Mouse (Mus musculus) liver, embryonic 12.5 days (tissue): ENCODE measurements around the gene Gadd45g. TPM values are rescaled to one million over a fixed set of nuclear protein-coding genes. Genes with fewer than 3 reads are reported as not detected.
A peak's percentile ranks its signal among the peaks of the same experiment; 100 is the strongest.

ENCODE experiments used
- ATAC-seq: fragments of 200-750 bp; cut with Nextera tagmentation; 2 replicates; pipeline ENCODE4 v1.8.0; 2017; ENCODE audit warnings: moderate number of reproducible peaks, mild to moderate bottlenecking, moderate library complexity
- H3K27ac ChIP-seq: fragments of 300-500 bp; sonication (generic); 2 replicates; pipeline ENCODE4 v1.5.1; 2016; ENCODE audit warnings: mild to moderate bottlenecking
- H3K27me3 ChIP-seq: fragments of 300-500 bp; sonication (generic); replicated peaks from 2 replicates; pipeline ENCODE4 v1.6.1; 2016; ENCODE audit warnings: mild to moderate bottlenecking, moderate library complexity
- H3K36me3 ChIP-seq: fragments of 300-500 bp; sonication (generic); 2 replicates; pipeline ENCODE4 v1.6.1; 2016; ENCODE audit warnings: mild to moderate bottlenecking, moderate library complexity
- H3K4me1 ChIP-seq: fragments of 300-500 bp; sonication (generic); 2 replicates; pipeline ENCODE4 v1.6.1; 2016
- H3K4me2 ChIP-seq: fragments of 300-500 bp; sonication (generic); 2 replicates; pipeline ENCODE4 v1.6.1; 2016; ENCODE audit warnings: mild to moderate bottlenecking, moderate library complexity
- H3K4me3 ChIP-seq: fragments of 300-500 bp; sonication (generic); 2 replicates; pipeline ENCODE4 v1.5.1; 2016; ENCODE audit warnings: mild to moderate bottlenecking, moderate library complexity
- H3K9ac ChIP-seq: fragments of 300-500 bp; sonication (generic); 2 replicates; pipeline ENCODE4 v1.6.1; 2016; ENCODE audit warnings: mild to moderate bottlenecking, moderate library complexity
- H3K9me3 ChIP-seq: fragments of 300-500 bp; sonication (generic); replicated peaks from 2 replicates; pipeline ENCODE4 v1.6.1; 2016; ENCODE audit warnings: mild to moderate bottlenecking, moderate library complexity
- WGBS: fragments of 180-500 bp; shearing (Covaris S2); methylation state at CpG from one replicate; pipeline ENCODE4 v1.1.7; 2016; ENCODE audit not compliant: insufficient replicate concordance; 5-methylcytosine and 5-hydroxymethylcytosine counted together
- polyA plus RNA-seq: library from polyadenylated mRNA; unstranded; fragments of >200 nt; fragmentation: Nextera tagmentation; extraction: Ambion mirVana; gene quantifications from 2 replicates; pipeline ENCODE4 v1.2.1, GENCODE M21; 2016

Gadd45g gene
- polyA plus RNA-seq: 22.2 and 23.3 TPM in 2 replicates

DNA sequence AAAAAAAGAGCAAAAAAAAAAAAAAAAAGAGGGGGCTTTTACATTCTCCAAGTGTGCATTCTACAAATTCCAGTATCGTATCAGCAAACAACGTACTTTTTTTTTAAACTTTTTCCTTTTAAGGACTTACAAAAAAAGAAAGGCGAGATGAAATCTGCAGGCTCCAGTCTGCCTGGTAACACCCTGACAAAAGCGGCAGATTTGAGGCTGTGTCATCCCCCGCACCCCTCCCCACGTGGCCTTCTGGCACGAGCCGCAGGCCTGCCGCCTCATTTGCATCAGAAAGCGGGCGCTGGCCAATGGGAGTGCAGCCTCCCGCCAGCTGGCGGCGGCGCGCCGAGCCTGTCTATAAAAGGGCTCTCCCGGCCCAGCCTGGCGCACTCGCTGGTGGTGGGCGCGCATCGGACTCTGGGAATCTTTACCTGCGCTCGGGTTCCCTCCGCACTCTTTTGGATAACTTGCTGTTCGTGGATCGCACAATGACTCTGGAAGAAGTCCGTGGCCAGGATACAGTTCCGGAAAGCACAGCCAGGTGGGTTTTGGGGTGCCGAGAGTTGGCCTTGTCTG, at the start of gene Gadd45g:
Gene Gadd45g (plus strand): TSS at position 378 of the 567 bp plus-strand sequence.
- Histone ChIP-seq H3K9me3 (no peaks in the 10 kb centered on the region), H3K27ac (peak within 1 kb of the TSS; percentile 97), H3K4me1 (peaks cover 83% of the 10 kb centered on the region), H3K36me3 (no peaks in the 10 kb centered on the region), H3K9ac (peak within 1 kb of the TSS; percentile 89), H3K4me3 (peak within 1 kb of the TSS; percentile 83), H3K4me2 (peak within 1 kb of the TSS; percentile 99), H3K27me3 (peaks cover 7% of the 10 kb centered on the region)
- under 1% methylated on average over 31 of the region's 31 CpGs for WGBS
- ATAC-seq: peak; percentile 64

DNA sequence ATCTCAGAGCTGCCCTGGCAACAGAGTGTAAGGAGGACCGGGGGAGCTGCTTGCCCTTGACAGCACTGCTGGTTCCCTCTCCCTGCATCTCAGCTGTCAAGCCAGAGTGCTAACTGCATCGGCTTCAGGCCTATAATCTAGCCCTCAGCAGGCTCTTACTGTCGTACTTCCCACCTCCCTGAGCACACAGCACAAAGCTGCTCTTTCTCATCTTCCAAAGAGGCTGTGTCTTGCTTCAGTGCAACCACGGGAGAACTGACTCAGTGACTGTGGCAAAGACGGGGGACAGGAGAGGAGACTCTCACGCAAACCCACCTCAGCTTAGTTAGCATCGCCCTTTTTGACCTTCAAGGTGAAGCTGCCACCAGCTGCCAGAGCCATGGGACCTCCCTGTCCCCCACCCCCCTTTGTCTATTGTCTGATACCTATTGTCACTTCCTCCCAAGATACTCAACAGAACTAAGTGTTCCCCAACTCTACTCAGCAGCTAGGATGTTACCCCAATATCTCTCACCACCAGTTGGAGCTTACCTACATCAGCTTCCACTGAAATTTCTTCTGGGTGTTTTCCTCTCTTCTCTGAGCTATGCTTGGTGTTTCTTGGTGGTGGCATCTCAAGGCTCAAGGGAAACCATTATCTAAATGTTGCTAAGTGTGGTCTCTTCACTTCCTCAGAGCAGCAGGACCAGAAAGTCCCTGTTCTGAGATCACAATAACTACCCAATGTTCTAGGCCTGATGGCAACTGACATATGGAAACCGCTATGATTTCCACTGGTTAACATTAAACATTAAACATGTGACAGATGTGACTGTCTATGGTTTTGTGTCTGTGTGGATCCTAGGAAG, 48.4 kb upstream of the Gadd45g start:
- no peak overlapping the region for H3K4me3 ChIP-seq
- 56% methylated on average over 8 of the region's 8 CpGs for WGBS
- no peak overlapping the region for H3K9ac ChIP-seq
- H3K27me3 ChIP-seq: no peaks in the 10 kb centered on the region
- no peak for ATAC-seq
- no peaks in the 10 kb centered on the region for H3K9me3 ChIP-seq
- H3K4me2 ChIP-seq: no peak overlapping the region
- no peak overlapping the region for H3K27ac ChIP-seq
- H3K4me1 ChIP-seq: peaks cover 28% of the 10 kb centered on the region
- H3K36me3 ChIP-seq: no peaks in the 10 kb centered on the region

DNA sequence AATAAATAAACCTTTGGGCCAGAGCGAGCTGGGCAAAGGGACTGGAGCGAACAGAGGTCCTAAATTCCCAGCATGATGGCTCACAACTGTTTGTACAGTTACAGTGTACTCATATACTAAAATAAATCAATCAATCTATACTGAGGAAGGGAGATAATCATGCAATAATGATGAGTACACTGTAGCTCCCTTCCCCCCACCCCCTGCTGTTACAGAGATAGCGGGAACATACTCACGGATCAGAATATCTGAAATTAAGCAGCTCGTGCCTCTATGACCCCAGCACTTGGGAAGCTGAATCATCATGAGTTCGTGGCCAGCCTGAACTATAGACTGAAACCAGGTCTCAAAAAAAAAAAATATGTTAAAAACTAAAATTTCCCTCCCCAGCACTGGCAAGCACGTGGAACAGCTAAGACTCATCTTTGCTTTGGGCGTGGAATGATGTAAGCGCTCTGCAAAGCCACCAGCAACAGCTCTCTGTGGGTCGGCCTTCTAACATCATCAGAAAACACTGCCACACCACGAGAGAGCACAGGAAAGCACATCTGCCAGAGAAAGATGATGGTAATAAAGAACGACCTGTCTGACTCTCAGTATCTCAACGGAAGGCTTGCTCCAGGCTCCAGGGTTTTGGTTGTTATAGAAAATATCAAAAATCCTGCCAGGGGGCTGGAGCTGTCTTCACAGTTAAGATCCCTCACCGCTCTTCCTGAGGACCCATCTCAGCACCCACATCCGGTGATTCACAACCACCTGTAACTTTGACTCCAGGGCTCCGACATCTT, 46.5 kb upstream of the Gadd45g start:
- Histone ChIP-seq H3K9ac (no peak overlapping the region), H3K4me2 (no peak overlapping the region), H3K27me3 (no peaks in the 10 kb centered on the region), H3K27ac (no peak overlapping the region), H3K9me3 (no peaks in the 10 kb centered on the region), H3K36me3 (no peaks in the 10 kb centered on the region), H3K4me1 (peaks cover 21% of the 10 kb centered on the region), H3K4me3 (no peak overlapping the region)
- WGBS: 47% methylated on average over 16 of the region's 16 CpGs
- ATAC-seq: peak; percentile 70

DNA sequence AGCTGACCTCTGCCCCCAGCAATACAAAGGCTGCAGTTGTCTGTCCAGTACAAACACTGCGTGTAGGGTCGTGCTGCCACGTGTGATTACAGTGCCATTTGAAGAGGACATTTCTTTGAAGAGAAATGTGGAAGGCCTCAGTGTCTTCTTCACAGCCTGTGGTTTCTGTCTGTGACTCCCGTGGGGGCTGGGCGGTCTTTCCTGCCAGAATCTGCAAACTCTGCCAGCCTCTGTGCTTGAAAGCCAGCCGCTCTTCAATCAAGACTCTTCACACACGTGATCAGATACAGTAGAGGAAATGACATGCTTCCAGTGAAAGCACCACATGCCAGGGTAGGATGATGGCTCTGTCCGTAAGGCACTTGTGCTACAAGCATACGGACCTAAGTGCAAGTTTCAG, 45.6 kb upstream of the Gadd45g start:
- H3K4me3 ChIP-seq: no peak overlapping the region
- no peak overlapping the region for H3K27ac ChIP-seq
- no peaks in the 10 kb centered on the region for H3K36me3 ChIP-seq
- H3K9ac ChIP-seq: no peak overlapping the region
- WGBS: 43% methylated on average over 9 of the region's 9 CpGs
- H3K4me2 ChIP-seq: no peak overlapping the region
- H3K9me3 ChIP-seq: no peaks in the 10 kb centered on the region
- no peak; the same call in 1 of the 2 replicates for ATAC-seq
- H3K4me1 ChIP-seq: peaks cover 21% of the 10 kb centered on the region
- no peaks in the 10 kb centered on the region for H3K27me3 ChIP-seq

DNA sequence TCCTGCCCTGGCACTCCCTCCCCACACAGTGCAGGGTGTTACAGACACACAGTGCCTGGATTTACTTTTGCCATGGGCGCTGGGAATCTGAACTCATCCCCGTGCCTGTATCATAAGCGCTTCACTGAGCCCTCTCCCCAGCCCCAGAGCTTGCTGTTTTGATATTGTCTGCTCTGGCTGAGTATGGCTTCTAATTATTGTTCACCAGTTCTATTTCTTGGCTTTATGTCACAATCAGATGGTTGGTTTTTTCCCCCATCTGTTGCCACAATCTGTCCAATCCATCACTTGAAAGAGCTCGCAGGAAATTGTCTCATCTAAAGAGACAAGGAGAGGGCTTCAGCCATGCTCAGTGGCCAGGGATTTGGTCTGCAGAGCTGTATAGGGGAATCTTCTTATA, 40.8 kb upstream of the Gadd45g start:
- Histone ChIP-seq H3K4me3 (no peak overlapping the region), H3K36me3 (no peaks in the 10 kb centered on the region), H3K9me3 (no peaks in the 10 kb centered on the region), H3K9ac (no peak overlapping the region), H3K27ac (no peak overlapping the region), H3K4me2 (no peak overlapping the region), H3K27me3 (0 out of 2 replicates have a peak, but pooled peaks cover 4% of the 10 kb centered on the region), H3K4me1 (peaks cover 5% of the 10 kb centered on the region)
- WGBS: 70% methylated on average over 4 of the region's 4 CpGs
- ATAC-seq: no peak

DNA sequence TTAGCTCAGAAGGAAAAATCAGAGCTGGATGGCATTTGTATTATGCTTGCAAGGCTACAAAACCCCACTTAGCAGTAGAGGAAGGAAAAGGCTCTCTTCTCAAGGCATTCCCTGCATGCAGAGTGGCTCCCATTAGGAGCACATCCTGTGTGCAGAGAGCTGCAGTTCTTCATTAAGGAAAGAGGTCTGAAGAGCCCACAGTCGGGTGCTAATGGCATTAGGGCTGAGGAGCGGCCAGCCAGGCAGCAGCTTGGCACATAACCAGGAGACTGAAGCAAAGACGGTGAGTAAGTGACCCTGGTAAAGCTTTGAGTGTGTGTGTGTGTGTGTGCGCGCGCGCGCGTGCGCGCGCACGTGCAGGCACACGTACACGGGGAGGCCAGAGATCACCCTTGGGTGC, 40.3 kb upstream of the Gadd45g start:
- H3K9ac ChIP-seq: no peak overlapping the region
- H3K4me2 ChIP-seq: no peak overlapping the region
- 85% methylated on average over 15 of the region's 15 CpGs for WGBS
- H3K4me3 ChIP-seq: no peak overlapping the region
- H3K27me3 ChIP-seq: 0 out of 2 replicates have a peak, but pooled peaks cover 4% of the 10 kb centered on the region
- ATAC-seq: no peak
- no peaks in the 10 kb centered on the region for H3K36me3 ChIP-seq
- no peaks in the 10 kb centered on the region for H3K9me3 ChIP-seq
- no peaks in the 10 kb centered on the region for H3K4me1 ChIP-seq
- no peak overlapping the region for H3K27ac ChIP-seq

DNA sequence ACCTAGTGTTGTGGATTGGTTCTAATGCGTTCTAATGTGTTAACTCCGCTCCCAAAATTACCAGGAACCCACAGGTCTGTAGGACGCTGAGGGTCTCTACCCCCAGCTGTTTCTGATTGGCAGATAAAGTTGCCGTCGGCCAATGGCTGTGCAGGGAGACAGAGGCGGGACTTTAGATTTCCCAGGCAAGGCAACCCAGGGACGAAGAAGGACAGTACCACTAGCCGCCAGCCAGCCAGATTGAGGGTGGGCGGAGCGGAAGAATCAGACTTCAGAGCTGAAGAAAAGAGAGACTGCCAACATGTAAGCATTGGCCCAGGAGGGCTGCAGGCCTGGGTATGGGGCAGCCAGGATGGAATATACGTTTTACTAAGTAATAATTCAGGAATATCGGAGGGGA, 38.3 kb upstream of the Gadd45g start:
- Histone ChIP-seq H3K4me2 (no peak overlapping the region), H3K36me3 (no peaks in the 10 kb centered on the region), H3K9me3 (no peaks in the 10 kb centered on the region), H3K9ac (no peak overlapping the region), H3K27me3 (0 out of 2 replicates have a peak, but pooled peaks cover 4% of the 10 kb centered on the region), H3K4me1 (no peaks in the 10 kb centered on the region), H3K27ac (no peak overlapping the region), H3K4me3 (no peak overlapping the region)
- 43% methylated on average over 12 of the region's 12 CpGs for WGBS
- no peak for ATAC-seq

DNA sequence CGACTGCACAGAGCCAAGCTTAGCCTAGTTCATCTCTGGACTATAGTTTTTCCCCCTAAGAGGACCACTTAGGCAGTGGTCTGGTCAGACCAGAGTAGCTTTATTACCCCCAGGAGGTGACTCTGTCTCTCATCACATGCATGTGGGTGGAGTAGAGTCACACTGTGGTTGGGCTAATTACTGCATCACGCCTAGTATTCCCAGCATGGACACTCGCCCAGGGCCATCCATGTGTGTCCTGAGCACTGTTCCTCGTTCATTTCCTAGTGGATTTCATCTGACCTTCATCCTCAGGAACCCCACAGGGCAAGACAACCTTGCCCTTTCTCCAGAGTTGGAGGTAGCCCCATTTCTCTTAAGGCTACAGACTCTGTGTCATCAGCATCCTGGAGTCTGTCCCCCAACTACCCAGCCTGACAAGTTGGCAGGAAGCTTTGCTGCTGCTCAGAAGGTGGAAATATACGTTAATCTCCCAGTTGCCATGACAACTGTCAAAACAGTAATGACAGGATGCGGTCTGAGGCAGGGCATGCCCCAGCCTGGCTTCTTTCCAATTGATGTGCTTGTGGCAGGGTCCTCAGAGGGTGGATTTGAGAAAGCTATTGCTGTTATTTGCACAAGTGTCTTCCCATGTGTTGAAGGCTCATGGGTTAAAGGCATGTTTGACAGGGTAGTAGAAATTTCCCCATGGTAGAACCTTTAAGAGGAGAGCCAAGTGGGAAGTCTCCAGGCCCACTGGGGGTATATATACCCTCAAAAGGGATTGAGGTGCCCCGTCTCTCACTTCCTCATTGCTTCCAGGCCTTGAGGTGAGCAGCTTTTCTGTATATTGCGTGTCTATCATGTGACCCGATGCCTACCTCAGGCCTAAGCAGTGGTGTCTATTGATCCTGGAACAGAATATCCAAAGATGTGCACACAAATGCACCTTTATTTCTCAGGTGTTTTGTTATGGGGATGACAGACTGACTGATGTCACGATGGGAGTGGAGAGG, 32.6 kb upstream of the Gadd45g start:
- no peak for ATAC-seq
- 48% methylated on average over 10 of the region's 10 CpGs for WGBS
- H3K27ac ChIP-seq: no peak overlapping the region
- H3K4me3 ChIP-seq: no peak overlapping the region
- H3K36me3 ChIP-seq: no peaks in the 10 kb centered on the region
- H3K4me1 ChIP-seq: peaks cover 35% of the 10 kb centered on the region
- no peak overlapping the region for H3K4me2 ChIP-seq
- no peaks in the 10 kb centered on the region for H3K9me3 ChIP-seq
- H3K9ac ChIP-seq: no peak overlapping the region
- H3K27me3 ChIP-seq: no peaks in the 10 kb centered on the region

DNA sequence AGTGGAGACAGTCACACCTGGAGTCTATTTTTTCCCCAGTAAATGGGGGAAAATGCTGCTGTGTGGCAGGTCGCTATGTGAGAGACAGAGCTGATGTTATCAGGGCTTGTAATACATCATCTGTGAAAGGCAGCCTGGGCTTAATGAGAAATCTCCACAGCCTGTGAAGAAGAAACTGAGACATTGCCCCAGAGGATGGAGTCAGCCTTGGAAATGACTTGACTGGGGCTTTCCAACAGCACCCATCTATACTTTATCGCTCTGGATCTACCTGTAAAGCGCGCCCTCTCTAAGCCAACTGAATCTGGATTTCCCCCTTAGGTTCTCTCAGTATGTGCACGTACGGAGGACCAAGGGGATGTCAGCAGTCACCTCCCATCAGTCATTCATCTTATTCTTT, 31.8 kb upstream of the Gadd45g start:
- no peak for ATAC-seq
- Histone ChIP-seq H3K9ac (no peak overlapping the region), H3K4me1 (peaks cover 35% of the 10 kb centered on the region), H3K36me3 (no peaks in the 10 kb centered on the region), H3K4me3 (no peak overlapping the region), H3K4me2 (no peak overlapping the region), H3K27me3 (no peaks in the 10 kb centered on the region), H3K9me3 (no peaks in the 10 kb centered on the region), H3K27ac (no peak overlapping the region)
- 79% methylated on average over 6 of the region's 6 CpGs for WGBS

DNA sequence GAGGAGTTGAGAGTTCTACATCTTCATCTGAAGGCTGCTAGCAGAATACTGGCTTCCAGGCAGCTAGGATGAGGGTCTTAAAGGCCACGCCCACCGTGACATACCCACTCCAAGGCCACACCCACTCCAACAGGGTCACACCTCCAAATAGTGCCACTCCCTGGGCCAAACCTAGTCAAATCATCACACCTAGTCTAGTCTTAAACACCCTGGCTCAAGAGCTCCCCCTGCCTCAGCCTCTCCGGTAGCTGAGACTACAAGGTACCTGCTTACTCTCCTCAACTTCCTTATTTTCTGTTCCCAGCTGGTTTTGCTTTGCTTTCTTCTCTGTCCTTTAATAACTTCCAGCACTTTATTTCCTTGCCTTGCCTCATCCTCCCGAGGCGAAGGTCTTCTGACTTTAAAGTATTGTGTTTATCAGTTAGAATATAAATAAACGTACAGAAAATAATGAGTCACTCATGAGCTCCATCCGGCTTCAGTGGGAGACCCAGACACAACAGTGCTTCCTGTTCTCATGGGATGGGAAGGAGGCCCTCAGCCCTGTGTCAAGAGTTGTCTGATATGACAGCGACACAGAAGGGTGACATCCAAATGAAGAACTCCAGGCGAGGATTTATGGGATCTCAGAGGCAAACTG, 30.5 kb upstream of the Gadd45g start:
- Histone ChIP-seq H3K4me2 (no peak overlapping the region), H3K9ac (no peak overlapping the region), H3K36me3 (no peaks in the 10 kb centered on the region), H3K27me3 (no peaks in the 10 kb centered on the region), H3K4me1 (peaks cover 35% of the 10 kb centered on the region), H3K27ac (peak overlapping the region; percentile 20; the same call in 1 of the 2 replicates), H3K9me3 (no peaks in the 10 kb centered on the region), H3K4me3 (no peak overlapping the region)
- ATAC-seq: peak; percentile 64; the same call in 1 of the 2 replicates
- 21% methylated on average over 9 of the region's 9 CpGs for WGBS
